Mouse (Mus musculus) ovary, postnatal 14 days (tissue): ENCODE measurements at regions not wholly inside any gene's neighbourhood (a gene's known extent, or its start where the extent isn't known, plus 50 kb on each side); places are given as distances from the start of the nearest gene placed in this dataset.
A peak's percentile ranks its signal among the peaks of the same experiment; 100 is the strongest.

Source experiments
- DNase-seq: peaks from one replicate; pipeline ENCODE4 v3.0.0; 2022; ENCODE audit warnings: low spot score

DNA sequence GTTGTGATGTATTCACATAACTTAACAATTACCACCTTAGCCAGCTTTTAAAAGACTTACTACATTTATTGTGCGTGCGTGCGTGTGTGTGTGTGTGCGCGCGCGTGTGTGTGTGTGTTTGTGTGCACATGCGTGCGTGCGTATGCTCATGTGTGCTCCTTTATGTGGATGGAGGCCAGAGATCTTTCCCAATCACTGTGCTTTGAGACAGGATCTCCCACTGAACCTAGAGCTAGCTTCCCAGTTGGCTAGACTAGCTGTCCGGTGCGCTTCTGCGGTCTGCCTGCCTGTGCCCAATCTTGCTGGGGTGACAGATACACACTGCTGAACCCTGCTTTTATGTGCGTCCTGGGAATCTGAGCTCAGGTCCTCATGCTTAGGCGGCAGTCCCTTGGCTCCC is 50.1 kb upstream of the Arhgap29 start:
- no peak for DNase-seq

DNA sequence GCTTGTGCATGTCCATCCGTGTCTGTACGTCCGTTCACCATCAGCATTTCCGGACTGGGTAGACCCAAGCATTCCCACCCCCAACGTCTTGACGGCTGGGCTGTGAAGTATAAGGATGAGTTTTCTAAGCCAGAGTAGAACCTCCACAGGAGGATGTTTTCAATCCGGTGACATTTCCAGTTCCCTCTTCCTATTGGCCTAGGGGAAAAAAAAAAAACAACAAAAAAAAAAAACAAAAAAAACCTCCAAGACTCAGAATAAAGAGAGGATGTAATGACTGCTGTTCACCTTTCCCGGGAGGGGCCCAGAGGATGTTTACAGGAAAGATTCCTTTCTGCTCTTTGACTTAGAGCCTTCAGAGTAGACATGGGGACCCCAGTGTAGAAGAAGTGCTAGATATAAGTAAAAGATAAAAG is 51.9 kb upstream of the Arhgap29 start:
- no peak for DNase-seq

DNA sequence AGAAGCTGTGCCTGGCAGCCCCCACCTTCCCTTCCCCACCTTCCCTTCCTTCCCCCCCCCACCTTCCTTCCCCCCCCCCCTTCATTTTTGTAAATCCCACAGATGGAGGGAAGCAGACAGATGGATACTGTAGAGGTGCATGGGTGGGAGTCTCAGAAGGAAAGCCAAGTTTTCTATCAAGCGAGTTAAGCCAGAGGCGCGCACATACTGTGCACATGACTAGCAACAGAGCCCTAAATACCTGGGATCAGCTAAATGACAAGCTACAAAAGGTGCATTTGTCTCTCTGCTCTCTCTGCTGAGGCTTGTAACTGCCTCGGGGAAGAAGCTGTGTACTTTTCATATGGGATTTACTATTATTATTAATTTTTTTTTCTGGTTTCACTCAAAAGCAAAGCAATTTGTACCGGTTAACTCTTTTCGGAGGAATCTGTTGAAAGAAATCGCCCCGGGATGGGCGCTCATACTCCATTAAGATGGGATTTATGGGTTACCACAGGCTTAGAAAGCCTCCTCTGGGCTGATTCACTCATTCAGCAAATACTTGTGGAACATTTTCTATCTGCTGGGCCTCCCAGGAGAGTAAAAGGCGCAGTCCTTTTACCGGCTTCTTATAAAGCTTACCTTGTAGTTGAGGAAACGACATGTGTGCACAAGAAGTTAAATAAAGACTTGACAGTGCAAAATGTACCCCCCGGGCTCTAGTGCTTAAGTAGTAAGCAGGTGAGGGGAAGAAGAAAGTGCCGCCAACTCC is 54.3 kb upstream of the Arhgap29 start:
- no peak for DNase-seq

DNA sequence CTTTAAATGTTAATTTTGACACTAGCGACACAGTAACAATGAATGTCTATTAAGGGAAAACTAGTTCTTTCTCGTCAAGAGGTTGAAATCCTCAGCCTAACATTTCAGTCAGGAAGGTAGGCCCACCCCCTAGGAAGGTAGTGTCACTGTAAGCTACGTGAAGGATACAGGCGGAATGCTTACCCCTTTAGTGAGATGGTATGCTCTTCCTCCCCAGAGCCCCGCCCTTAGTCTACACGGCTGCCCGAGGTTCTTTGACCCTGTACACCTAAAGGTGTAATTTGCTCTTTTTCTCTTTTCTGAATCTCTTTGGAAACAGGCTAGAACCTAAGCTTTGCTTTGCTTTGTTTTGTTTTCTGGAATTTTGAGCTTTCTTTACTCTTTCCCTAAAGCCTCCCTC is 58.7 kb upstream of the Arhgap29 start:
- no peak for DNase-seq

DNA sequence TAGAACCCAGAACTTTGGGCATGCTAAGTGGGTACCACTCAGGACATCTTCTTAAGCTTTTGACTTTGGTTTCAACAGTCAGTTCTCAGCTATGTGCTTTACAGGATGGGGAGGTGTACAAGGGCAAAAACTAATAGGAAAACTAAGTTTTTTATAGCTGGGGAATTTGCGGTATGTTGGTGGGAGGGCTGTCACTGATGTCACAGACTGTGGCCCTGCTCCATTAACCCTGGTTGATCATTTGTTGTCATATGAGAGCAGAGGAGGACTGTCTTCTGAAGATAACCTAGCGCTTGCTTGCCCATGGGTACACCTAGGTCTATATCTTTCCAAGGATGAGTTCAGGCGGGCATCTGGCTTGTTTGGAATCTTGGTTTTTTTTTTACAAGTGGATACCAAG is 59.7 kb upstream of the Arhgap29 start:
- DNase-seq: no peak

DNA sequence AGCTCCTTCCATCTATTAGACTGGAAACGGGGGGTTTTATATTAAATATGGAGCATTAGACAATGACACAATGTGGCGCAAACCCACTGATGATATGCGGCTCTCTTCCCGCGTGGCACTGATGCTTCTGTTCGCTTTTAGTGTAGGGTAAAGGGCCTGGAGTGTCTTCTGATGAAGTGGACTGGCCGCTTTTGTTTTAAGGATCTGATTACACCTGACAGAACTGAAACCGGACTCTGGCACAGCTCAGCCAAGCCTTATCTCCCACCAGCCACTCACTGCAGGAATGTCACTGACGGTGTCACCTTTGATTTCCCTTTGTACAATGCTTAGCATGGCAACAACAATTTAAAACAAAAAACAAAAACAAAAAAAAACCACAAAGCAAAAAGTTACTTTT is 61.0 kb upstream of the Arhgap29 start:
- DNase-seq: no peak

DNA sequence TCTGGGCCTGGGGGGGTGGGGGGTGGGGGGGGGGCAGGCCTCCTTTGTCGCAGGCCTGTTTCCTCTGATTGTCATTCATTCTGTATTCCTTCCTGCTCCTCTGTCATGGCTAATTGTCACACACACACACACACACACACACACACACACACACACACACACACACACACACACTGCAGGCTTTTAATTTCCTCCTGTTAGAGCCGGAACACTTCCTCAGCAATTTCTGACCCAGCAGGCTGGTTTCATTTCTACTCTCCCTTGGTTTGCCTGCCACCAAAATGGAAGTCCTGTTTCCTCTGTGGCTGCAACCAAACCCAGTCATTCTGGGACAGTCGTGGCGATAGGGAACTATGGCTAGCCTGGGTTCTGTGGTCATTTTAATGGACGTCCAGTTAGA is 61.8 kb upstream of the Arhgap29 start:
- DNase-seq: no peak

DNA sequence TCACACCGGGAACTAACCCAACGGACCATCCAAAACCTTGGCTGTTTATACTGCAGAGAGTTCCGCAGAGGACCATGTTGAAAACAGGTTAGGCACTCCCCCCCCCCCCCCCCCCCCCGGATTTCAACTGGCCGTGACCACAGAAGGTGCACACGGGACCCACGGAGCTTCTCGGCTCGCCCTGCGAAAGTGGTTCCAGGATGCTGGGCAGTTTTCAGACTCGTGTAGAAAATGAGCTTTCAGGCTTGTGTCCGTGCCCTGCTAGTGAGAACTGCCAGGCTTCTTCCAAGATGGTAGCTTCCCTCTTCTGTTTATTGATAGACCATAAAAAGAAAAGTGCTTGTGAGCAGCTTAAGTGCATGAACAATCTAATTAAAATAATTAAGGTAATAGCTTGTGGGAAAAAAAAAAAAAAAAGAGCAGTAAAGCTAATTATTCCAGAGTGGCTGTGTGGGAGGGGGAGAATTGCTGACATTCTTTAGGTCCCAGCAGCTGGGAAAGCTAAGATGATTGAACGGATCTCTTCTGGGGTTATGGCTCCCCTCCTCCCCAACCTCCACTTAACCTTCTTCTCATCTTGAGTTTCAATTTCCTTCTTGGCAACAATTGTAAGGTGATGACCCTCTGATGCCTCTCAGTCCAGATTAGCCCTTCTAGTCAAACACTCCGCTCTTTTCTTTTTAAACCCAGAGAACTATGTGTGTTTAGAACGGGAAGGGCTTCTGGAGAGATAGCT is 65.3 kb upstream of the Arhgap29 start:
- DNase-seq: no peak

DNA sequence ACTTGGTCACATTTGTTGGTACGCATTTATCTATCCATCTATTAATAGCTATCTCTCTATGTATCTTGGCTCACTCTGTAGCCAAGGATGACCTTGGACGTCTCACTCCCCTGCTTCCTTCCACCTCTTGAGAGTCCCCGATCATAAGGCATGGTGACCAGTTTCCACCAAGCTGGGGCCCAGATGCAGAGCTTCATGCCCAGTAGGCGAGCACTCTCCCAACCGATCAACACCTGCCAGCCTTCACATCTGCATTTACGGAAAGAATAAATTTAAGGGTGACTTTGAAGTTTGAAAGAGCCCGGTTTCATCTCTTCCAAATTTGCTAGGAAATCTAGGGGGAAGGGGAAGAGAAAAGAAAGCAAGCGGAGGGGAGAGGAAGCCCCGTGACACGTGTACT is 66.0 kb upstream of the Arhgap29 start:
- no peak for DNase-seq

DNA sequence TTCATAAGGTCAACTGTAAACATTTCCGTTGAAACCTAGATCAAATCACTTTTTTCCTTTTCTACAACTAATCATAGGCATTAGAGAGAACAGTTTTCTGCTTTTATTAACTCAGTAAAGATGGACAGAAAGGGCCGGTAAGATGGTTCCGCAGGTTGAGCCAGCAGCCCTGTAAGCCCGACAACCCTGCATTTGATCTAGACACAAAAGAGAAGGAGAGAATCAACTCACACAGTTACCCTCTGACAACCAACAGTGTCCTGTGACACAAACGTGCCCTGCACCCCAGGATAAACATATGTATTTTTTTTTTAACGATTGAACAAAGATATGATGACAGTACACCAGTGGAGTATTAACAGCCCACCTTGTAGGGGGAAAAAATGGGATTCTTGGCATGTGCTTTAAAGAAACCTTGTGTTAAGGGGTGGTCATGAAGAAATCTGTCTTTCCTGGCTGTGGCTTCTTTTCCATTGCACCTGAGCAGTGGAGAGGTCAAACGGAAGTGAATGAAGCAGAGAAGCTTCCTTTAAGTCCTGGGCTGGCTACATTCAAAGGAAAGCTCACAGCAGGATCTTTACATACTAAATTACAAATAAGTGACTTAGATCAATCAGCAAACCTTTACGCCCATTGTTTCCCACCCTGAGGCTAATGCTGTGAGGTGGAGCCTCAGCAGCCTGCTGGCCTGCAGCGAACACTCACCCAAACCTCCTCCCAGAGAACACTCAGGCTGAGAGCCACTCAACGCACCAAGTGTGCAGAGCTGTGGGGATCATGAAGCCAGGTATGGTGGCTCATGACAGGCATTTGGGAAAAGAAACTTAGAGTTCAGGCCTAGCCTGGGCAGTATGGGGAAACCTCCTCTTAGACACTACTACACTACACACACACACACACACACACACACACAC is 66.8 kb upstream of the Arhgap29 start:
- no peak for DNase-seq

DNA sequence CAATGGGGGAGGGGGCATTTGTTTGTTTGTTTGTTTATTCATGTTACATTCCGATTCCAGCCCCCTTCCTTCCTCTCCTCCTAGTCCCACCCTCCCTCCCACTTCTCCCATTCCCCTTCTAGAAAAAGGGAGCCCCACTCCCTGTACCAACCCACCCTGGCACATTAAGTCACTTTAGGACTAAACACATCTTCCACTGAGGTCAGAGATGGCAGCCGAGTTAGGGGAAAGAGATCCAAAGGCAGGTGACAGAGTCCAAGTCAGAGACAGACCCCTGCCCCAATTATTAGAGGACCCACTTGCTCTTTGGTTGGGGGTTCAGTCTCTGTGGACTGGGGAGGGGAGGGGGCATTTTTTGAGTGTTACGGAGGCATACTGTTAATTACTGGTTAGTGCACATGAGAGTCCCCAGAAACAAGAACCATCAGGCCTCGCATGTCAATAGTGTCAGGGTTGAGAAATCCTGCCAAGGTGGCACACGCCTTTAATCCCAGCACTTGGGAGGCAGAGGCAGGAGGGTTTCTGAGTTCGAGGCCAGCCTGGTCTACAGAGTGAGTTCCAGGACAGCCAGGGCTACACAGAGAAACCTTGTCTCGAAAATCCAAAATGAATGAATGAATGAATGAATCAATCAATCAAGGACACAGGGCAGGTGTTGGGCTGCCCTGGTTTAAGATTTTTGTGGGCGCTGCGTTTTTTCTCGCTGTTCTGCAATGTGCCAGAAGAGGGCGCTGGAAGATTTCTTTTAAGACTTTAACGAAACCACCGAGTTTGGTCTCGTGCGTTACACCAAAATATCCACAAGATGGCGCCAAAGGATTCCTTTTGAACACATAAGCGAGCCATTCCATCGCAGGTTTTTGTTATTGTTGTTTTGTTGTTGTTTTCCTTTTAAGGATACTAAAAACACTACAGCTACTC is 67.8 kb upstream of the Arhgap29 start:
- DNase-seq: peak; percentile 90

DNA sequence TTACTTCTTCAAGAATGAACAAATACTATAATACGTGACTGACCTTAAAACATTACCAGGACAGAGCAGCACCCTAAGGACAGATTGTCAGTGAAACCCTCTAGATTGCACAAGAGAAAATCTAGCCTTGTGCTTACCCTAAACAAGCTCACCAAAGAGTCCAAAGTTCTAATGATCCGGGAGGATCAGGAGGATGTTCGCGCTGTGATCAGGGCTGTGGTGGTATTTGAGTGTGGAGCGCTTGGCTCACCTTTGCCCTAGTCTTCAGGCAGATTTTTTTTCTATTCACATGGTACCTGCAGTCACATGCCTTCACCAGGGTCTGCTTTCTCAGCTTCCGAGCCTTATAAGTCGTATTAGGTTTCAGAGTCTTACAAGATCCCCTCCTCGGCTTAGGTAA is 65.3 kb upstream of the Abcd3 start:
- DNase-seq: no peak

DNA sequence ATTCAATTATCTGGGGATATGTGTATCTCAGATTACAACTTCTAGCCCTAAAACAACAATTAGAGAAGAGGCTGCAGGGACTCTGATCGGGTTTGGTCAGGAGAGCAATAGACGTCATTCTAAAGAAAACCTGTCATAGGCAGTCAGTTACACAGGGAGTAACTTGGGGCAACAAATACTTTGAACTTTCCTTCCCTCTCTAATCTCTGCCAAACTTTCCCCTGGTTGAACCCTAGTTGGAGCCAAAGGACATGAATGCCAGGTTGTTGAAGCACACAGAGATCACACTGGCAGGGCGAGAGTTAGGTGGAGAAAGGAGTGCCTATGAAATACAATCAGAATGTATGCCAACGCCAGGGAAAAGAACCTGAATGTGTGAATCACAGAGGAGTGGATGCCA is 60.0 kb upstream of the Abcd3 start:
- no peak for DNase-seq

DNA sequence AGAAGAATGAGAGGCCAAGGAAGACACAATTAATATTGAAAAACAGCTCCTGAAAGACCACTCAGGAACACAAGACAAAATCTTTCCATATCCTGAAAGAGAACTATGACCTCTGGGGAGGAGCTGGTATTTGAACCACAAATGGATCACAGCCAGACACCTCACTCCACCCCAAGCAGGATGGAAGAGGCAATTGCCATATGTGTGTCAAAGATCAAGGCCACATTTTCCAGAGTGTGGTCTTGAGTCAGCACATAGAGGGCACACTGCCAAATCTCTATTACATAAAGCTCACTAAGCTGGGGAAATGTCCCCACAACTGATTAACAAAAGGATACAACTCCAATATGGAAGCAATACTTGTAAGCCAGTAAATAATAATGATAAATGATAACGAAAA is 59.5 kb upstream of the Abcd3 start:
- no peak for DNase-seq

DNA sequence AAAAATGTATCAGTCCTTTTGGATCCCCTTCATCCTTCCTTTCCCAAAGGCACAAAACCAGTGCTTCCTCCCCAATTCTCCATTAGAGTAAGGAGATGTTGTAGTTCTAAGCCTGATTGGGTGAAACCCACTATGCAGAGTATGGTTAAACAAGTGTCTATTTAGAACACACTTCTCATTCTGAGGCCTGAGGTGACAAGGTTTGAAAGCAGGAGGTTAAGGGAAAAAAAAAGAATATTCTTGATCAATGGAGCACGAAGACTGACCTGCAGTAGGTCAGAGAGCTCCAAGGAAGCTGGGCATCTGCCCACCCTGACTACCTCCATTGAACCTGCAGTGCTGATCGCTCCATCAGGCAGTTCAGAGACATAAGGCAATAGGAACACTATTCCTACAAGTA is 58.5 kb upstream of the Abcd3 start:
- DNase-seq: no peak

DNA sequence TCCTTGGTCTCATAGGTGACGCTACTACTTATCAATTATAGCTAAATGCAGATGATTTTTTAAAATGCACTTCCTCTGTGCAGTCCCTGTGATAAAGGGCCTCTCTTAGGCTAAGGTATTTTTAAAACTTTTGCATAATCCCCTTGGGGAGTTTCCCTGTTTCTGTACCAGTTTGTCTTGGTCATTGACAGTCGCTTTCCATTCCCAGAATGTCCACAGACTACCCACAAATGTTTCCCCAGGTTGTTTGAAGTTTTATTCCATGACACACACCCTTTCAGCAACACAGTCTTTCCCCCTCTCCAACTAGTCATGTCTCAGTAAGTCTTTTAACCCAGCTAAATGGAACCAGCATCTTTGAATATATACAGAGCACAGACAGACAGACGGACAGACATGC is 57.6 kb upstream of the Abcd3 start:
- no peak for DNase-seq

DNA sequence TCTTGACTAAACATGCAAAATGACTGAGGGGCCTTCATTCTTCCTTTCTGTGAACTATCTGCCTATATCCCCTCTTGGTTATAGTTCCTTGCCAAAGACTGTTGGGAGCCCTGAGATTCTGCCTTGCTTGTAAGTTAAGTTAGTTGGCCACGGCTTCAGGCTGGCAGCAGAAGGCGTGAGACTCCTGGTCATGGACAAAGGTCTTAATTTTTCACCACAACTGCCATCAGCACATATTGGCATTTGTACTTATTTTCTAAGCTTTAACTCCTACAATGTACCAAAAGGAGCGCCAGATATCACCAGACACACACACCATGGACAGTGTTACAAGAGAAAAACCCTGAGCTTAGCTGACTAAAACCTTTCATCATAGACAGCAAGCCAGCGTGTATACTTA is 56.7 kb upstream of the Abcd3 start:
- no peak for DNase-seq

DNA sequence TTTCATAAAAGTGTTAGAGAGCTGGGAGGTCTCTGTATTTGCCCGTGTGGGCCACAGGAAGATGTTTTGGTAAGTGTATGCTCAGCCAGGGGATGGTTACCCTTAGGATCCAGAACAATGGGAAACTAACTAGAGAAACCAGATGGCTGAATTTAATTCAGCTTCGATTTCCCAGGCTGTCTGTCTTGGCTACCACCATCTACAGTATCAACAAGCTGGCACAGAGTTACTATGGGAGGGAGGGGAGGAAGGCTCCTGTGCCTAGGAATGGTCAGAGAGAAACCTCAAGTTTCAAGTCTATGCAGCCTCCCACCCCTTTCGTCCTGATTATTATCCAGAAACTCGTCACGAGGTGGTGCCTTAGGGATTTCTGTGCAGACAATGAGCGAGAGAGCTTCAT is 55.6 kb upstream of the Abcd3 start:
- no peak for DNase-seq

DNA sequence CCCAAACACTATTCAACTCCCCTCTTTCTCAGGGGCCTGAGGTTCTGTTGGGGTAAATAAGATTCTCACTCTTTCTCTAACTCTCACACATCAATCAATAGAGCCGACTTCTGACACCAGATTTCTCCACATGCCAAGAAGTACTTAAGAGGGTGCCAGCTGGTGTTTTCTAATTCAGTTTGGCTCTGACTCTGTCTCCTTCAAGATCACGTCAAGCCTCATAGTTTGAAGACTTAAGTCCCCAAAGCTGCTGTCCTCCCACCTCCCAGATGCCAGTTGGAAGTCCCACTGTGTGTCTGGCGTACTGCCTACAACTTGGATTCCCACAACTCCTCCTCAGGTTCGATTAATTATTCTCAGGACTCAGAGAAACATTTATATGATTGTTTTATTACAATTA is 54.6 kb upstream of the Abcd3 start:
- no peak for DNase-seq

DNA sequence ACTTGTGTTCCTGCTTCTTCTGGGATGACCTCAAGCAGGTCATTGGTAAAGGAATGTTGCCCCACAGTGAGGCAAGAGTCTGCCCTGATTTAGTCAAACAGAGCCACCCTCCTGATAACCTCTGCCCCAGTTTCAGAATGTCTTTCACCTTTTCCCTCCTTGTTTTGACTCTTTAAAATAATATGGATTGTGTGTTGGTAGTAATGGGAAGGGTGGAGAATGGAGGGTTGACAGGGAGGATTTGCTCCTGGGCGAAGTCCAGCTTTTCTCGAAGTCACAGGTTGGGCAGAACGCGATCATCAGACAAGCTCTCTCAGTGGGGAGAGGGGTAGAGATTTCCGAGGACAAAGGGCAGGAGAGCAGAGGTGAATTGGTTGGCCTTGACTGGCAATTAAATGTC is 52.2 kb upstream of the Abcd3 start:
- no peak for DNase-seq

DNA sequence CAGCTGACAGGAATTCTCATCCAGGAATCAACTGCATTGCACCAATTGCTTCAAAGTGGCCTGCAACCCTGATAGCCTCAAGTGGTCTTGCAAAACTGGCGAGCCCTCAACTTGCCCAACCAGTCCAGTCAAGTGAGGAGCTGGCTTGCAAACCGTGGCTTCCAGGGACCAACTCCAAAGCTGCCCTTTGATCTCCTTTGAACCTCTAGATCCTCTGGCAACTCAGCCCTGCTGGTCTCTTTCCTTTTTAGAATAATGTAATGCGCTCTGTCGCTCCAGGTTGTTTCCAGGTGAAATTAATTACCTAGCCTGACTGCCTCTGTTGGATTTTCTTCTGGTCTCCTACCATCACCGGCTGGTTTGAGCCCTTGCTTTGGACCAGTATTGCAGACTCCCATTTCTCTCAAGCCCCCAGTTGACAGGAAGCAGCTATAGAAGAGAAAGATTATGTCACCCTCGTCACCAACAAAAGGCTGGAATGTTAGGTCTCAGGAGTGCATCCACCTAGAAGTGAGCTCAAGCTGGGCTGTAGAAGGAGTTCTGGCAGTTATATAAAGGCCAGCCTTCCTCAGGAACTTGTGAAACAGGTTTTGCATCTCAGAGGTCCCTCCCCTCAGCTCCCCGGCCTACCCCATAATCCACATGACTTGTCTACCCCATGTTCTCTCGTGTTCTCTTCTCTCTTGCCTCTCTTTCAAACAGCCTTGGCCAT is 49.8 kb upstream of the Abcd3 start:
- no peak for DNase-seq
